Mouse (Mus musculus): ENCODE measurements around the gene Mvb12b. TPM values are rescaled to one million over a fixed set of nuclear protein-coding genes. Genes with fewer than 3 reads are reported as not detected.

Mvb12b gene
- total and polyA plus RNA-seq, 3 experiments: 22.8 to 23.3 TPM; not detected in 1

DNA sequence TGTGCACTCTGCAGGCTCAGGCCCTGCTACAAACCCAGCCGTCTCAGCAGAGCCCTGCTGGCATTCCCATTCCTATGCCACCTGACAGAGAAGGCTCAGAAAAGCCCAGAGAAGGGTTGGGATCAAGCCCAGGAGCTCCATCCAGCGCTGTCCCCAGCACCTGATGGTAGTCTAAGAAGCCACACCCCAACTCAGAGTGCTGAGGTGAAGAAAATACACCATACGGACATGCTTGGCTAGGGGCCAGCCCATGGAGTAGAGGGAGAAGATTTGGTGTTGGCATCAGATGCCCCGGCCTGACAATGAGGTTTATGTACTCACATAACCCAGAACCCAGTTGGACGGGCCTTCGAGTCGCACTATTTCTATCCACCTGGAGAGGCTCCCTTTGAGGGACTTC, 137.1 kb downstream of the Mvb12b start:
- Histone ChIP-seq H3K9me3 (replicated peaks; ENCODE audit: insufficient read depth, low read length) (no peaks in the 10 kb centered on the region), H3K4me1 (ENCODE audit: control insufficient read depth in 1 of 2, insufficient read depth in 2 of 2, low read length in 2 of 2) (no peaks in the 10 kb centered on the region), H3K27me3 (ENCODE audit: control insufficient read depth in 1 of 2, insufficient read depth in 2 of 2, low read length in 2 of 2) (no peaks in the 10 kb centered on the region), H3K79me2 (ENCODE audit: control insufficient read depth, insufficient read depth, low read length, poor library complexity) (no peaks in the 10 kb centered on the region), H3K9ac (ENCODE audit: control insufficient read depth, low read depth, low read length, poor library complexity, severe bottlenecking) (no peak overlapping the region), H3K27ac (ENCODE audit: control insufficient read depth, low read depth, low read length) (no peak overlapping the region), H3K36me3 (ENCODE audit: control insufficient read depth in 1 of 2, insufficient read depth in 2 of 2, low read length in 2 of 2) (no peaks in the 10 kb centered on the region), H3K4me3 (ENCODE audit: control insufficient read depth in 1 of 2, insufficient read depth in 1 of 2, low read depth in 2 of 2, low read length in 2 of 2) (no peak overlapping the region)
- TF ChIP-seq POLR2AphosphoS5 (IDR thresholded peaks at IDR 0.05; ENCODE audit: borderline replicate concordance, low read depth, low read length): no peak
- TF ChIP-seq ELF1 (IDR thresholded peaks at IDR 0.05; ENCODE audit: low read depth, low read length): no peak
- no peak for TF ChIP-seq MYB (IDR thresholded peaks at IDR 0.05; ENCODE audit: low read depth, low read length)
- no peak for TF ChIP-seq ZMIZ1 (IDR thresholded peaks at IDR 0.05; ENCODE audit: low read depth, low read length)
- TF ChIP-seq MXI1 (IDR thresholded peaks at IDR 0.05; ENCODE audit: low read depth, low read length): no peak
- TF ChIP-seq USF1 (IDR thresholded peaks at IDR 0.05; ENCODE audit: low read depth, low read length): no peak
- TF ChIP-seq EP300 (IDR thresholded peaks at IDR 0.05; ENCODE audit: low read depth in 1 of 2, low read length in 2 of 2): no peak
- TF ChIP-seq BHLHE40 (IDR thresholded peaks at IDR 0.05; ENCODE audit: borderline replicate concordance, low read depth, low read length): no peak
- no peak for TF ChIP-seq CHD2 (IDR thresholded peaks at IDR 0.05; ENCODE audit: low read length)
- TF ChIP-seq USF2 (IDR thresholded peaks at IDR 0.05; ENCODE audit: borderline replicate concordance in 1 of 2, insufficient read depth in 1 of 2, low read depth in 1 of 2, low read length in 2 of 2): no peak
- TF ChIP-seq RAD21 (IDR thresholded peaks at IDR 0.05; ENCODE audit: low read depth, low read length): no peak
- no peak for TF ChIP-seq ZKSCAN1 (IDR thresholded peaks at IDR 0.05; ENCODE audit: low read depth, low read length)
- TF ChIP-seq GABPA (IDR thresholded peaks at IDR 0.05; ENCODE audit: low read depth, low read length): no peak
- TF ChIP-seq MAFK (IDR thresholded peaks at IDR 0.05; ENCODE audit: borderline replicate concordance, low read depth, low read length): no peak
- no peak for DNase-seq (ENCODE audit: low read depth, low spot score)

DNA sequence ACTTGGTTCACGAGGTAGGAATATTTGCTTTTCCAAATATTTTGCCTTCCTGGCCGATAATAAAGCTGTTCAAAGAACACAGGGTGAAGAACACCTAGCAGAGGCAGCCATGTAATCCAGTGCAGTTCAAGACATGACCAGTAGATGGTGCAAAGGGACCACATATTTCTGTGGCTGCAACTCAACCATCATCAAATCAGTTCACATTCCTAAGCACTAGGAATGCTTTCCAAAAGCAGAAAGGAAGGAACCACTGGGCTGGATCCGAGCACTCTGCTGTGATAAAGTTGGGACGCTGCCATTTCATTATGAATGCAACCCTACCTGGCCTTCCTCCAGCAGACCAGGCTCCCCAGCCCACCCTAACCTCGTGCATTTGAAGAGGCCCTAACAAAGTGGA, 141.3 kb downstream of the Mvb12b start:
- no peaks in the 10 kb centered on the region for H3K27me3 ChIP-seq (ENCODE audit: control insufficient read depth in 1 of 2, insufficient read depth in 2 of 2, low read length in 2 of 2)
- peak; percentile 69 for DNase-seq (ENCODE audit: low read depth, low spot score)
- no peak overlapping the region for H3K27ac ChIP-seq (ENCODE audit: control insufficient read depth, low read depth, low read length)
- TF ChIP-seq SMC3 (IDR thresholded peaks at IDR 0.05; ENCODE audit: low read depth, low read length) (peak; percentile 67), RAD21 (IDR thresholded peaks at IDR 0.05; ENCODE audit: low read depth, low read length) (peak; percentile 88), ZC3H11A (IDR thresholded peaks at IDR 0.05; ENCODE audit: low read depth, low read length) (peak; percentile 69), CTCF (IDR thresholded peaks at IDR 0.05 in 2 of 3, conservative IDR thresholded peaks at IDR 0.05 in 1 of 3; ENCODE audit: control insufficient read depth in 1 of 3, insufficient read depth in 1 of 3, low read depth in 2 of 3, low read length in 3 of 3, poor library complexity in 1 of 3, severe bottlenecking in 1 of 3) (peak; percentile 74 to 94 (median 91)), ELF1 (IDR thresholded peaks at IDR 0.05; ENCODE audit: low read depth, low read length) (no peak)
- no peaks in the 10 kb centered on the region for H3K79me2 ChIP-seq (ENCODE audit: control insufficient read depth, insufficient read depth, low read length, poor library complexity)
- H3K9me3 ChIP-seq (replicated peaks; ENCODE audit: insufficient read depth, low read length): no peaks in the 10 kb centered on the region
- no peaks in the 10 kb centered on the region for H3K36me3 ChIP-seq (ENCODE audit: control insufficient read depth in 1 of 2, insufficient read depth in 2 of 2, low read length in 2 of 2)
- no peaks in the 10 kb centered on the region for H3K4me1 ChIP-seq (ENCODE audit: control insufficient read depth in 1 of 2, insufficient read depth in 2 of 2, low read length in 2 of 2)
- H3K9ac ChIP-seq (ENCODE audit: control insufficient read depth, low read depth, low read length, poor library complexity, severe bottlenecking): no peak overlapping the region
- no peak overlapping the region for H3K4me3 ChIP-seq (ENCODE audit: control insufficient read depth in 1 of 2, insufficient read depth in 1 of 2, low read depth in 2 of 2, low read length in 2 of 2)

All from MEL (cell line).